Mouse (Mus musculus): ENCODE results near the gene Speer4f2.
"Not testable (repeated sequence)": the region's sequence is repeated elsewhere in the genome, so short reads cannot be mapped to it uniquely, and the experiment has no call there.

The Speer4f2 gene

DNA sequence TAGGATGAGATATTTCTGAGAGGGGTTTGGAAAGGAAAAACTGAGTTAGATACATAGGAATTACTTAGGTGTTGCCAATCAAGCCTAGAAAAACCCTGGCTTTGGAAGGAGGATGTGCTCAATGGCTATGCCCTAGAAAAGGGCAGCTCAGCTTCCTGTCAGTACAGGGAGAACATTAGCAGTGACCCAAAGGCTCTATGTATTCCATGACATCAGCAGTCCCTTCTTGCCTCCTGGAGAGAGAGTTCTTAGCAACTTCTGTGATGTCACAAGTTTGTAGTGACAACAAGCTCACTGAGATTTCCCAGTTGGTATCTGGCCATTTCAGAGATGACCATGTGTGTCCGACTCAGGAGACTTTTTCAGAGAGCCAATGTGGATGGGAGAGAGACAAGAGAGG, at the start of gene Speer4f2:
TSS of gene Speer4f2 (plus strand) at position 301 of the 400 bp plus-strand sequence.
- not testable (repeated sequence) for ATAC-seq (ENCODE audit: insufficient number of reproducible peaks, low FRiP score, low TSS enrichment)

GRCm38 (mm10) chr5:17328946-17329566, 43.9 kb upstream of the Speer4f2 start:
- ATAC-seq (ENCODE audit: insufficient number of reproducible peaks, low FRiP score, low TSS enrichment): no peak

DNA sequence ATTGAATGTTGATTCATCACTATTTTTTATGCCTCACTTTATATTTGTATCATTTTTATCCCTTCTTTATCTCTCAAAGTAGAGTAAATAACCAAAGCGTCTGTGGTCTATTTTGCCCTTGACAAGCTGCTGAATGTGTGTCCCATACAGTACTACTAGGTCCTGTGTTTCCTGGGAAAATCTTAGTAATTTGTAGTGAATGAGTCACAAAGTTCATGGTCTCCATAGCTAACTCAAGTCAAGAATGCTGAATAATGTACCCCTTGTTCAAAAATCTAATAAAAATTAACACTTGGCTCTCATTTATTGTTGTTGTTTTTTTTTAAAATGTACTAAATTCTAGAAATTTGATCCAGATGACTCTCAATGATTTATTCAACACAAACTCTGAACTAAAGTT, 38.1 kb upstream of the Speer4f2 start:
- ATAC-seq (ENCODE audit: insufficient number of reproducible peaks, low FRiP score, low TSS enrichment): no peak

- not testable (repeated sequence) for ATAC-seq (ENCODE audit: insufficient number of reproducible peaks, low FRiP score, low TSS enrichment)
Observed at GRCm38 (mm10) chr5:17345741-17346140, 27.2 kb upstream of the Speer4f2 start.

DNA sequence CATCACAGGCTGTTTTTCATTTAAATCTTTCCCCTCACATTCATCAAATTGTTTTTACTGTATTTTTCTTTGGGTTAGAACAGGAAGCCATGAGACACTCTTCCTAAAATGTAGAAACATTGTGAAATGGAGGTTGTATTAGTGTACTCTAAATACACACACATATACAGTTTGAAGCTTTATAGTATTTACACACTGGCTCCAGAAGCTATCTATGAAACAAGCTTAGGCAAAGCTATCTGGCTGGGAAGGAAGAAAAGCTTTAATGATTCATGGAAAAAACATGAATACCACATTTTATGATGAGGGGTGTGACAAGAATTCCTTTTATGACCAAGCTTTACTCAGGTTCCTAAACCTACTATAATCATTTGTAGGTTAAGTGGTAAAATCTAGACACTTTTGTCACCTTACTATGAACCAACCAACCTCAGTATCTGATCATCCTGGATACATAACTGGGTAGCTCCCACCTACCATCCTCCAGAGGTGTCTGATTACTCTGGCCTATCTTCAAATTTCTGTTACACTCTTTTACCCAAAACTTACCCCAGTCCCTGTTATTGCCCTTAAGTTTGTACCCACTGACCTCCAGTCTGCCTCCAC, 13.5 kb upstream of the Speer4f2 start:
- no peak for ATAC-seq (ENCODE audit: insufficient number of reproducible peaks, low FRiP score, low TSS enrichment)

DNA sequence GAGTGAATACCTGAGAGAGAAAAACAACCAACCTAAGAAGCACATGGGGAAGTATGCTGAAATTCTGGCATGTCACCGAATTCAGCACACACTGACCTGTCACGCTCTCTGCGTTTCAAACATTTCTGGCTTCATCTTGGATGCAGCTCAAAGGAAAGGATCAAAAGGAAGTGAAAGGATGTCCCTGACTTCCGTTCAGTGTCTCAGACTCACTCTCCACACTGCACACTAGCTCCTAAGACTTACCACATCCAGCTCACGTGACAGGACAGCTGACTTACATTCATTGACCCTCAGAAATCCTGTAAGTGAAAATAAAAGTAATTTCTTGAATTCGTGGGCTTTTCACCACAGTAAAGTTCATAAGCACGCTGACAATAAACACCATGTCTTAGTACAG, 16.9 kb downstream of the Speer4f2 start:
- no peak for ATAC-seq (ENCODE audit: insufficient number of reproducible peaks, low FRiP score, low TSS enrichment)

DNA sequence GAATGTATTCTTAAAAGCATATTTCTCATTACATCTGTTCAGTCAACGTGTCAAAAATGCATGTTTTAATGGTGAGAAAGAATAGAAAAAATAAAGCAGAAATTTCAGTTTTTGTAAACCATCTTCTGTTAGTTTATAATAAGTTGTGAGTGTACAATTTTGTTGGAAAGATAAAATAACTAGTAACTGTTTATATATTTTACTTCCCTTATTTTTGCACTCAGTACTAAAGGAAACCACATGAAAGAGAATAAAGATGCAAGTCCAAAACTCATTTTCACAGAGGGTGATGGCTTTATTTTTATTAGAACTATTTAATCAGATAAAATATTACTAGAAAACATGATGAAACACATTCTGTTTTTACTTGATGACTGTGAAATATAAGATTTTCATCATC, 18.2 kb downstream of the Speer4f2 start:
- ATAC-seq (ENCODE audit: insufficient number of reproducible peaks, low FRiP score, low TSS enrichment): no peak

GRCm38 (mm10) chr5:17400571-17400970, 27.6 kb downstream of the Speer4f2 start:
- ATAC-seq (ENCODE audit: insufficient number of reproducible peaks, low FRiP score, low TSS enrichment): no peak

GRCm38 (mm10) chr5:17401206-17402077, 28.5 kb downstream of the Speer4f2 start:
- no peak for ATAC-seq (ENCODE audit: insufficient number of reproducible peaks, low FRiP score, low TSS enrichment)

DNA sequence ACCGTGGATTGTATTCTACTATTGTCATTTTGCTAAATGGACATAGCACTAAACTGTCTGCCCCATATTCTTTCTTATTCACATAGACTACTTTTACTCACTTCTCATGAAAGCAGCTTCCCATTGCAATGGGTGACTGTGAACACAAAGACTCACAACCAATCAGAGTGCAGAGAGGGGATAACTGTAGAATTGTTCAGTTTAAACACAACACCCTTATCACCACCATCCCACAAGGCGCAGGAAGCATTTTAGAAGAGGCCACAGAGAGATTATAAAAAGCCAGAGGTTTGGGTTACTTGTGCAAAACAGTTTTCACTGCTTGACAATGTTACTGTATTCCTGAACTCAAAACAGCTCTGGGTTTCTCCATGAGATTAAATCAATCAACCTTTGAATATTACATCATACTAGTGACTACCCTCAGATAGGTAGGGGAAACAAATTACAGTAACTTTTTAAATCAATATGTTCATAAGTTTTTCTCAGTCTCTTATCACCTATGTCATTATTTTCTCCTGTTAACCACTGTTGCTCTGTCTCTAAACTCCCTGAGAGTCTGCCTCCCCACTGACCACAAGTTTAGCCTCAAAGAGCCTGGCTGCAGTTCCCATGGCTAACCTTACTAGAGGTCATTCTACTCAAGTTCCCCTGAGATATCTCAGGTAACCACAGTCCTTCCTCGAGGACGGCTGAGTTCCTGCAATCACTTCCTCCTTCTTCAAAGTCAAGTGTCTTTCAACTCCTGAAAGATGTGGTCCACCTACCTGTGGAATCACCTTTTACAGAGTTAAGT, 29.5 kb downstream of the Speer4f2 start:
- ATAC-seq (ENCODE audit: insufficient number of reproducible peaks, low FRiP score, low TSS enrichment): no peak

DNA sequence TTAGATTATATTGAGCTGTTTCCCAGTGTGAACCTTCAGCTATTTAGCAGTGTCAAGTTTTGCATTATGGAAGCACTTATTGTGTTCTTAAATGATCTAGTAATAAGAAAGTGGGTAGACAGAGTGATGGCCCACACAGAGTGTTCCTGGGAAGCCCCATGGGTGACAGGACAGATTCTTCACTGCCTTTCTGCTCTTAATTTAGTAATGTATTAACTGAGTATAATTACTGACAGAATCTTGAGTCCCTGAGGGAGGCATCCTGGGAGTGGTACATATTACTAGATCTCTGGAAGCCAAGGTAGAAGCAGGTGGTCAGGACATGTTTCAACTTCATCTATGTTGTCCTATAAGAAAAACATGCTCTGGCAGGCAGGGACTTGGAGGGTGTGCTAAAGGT, 30.6 kb downstream of the Speer4f2 start:
- ATAC-seq (ENCODE audit: insufficient number of reproducible peaks, low FRiP score, low TSS enrichment): no peak

GRCm38 (mm10) chr5:17408924-17409660, 36.1 kb downstream of the Speer4f2 start:
- ATAC-seq (ENCODE audit: insufficient number of reproducible peaks, low FRiP score, low TSS enrichment): no peak

- no peak for ATAC-seq (ENCODE audit: insufficient number of reproducible peaks, low FRiP score, low TSS enrichment)
Observed at GRCm38 (mm10) chr5:17417201-17417600, 44.2 kb downstream of the Speer4f2 start.

DNA sequence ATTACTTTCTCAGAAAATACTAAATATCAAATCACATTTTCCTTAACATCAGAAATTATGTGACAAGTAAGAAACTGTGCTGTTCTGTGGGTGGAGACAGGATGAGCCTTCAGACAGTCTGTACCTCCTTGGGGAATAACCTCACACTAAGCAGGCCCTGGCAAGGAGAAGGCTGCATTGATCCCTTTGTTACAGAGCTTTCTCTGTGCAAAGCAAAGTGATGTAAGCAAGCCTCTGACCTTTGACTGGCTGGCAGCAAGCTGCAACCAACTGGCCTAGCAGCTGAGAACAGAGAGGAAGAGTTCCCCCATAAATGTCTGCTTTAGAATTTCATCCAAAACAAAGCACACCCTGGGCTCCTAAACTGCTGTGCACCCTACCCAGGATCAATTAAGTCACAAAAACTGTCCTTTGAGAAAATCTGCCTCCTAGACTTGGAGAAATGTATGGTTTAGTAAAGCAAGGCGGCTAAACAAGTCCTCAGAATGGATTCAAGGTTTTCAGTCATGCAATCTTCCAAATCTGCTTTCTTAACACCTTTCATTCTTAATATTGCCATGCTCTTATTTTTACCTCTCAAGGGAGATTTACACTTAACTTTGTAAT, 46.3 kb downstream of the Speer4f2 start:
- ATAC-seq (ENCODE audit: insufficient number of reproducible peaks, low FRiP score, low TSS enrichment): no peak

- ATAC-seq (ENCODE audit: insufficient number of reproducible peaks, low FRiP score, low TSS enrichment): no peak
Observed at GRCm38 (mm10) chr5:17419921-17420320, 46.9 kb downstream of the Speer4f2 start.

DNA sequence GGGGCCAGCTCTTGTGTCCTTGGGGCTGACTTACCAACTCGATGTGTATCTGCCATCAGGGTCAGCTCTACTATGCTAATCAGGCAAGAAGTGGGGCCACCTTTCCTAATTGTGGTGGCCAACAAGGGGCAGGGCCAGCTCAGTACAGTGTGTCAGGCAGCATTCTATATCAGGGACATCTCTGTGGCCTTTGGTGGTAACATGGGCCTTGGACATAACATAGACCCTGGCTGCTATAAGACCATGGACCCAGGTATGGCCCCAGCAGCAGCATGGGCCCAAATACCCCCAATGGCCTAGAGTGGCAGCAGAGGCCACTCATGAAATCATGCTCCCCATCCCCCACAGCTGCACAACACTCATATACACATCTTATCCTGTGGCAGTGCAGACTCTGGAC, 49.2 kb downstream of the Speer4f2 start:
- no peak for ATAC-seq (ENCODE audit: insufficient number of reproducible peaks, low FRiP score, low TSS enrichment)

DNA sequence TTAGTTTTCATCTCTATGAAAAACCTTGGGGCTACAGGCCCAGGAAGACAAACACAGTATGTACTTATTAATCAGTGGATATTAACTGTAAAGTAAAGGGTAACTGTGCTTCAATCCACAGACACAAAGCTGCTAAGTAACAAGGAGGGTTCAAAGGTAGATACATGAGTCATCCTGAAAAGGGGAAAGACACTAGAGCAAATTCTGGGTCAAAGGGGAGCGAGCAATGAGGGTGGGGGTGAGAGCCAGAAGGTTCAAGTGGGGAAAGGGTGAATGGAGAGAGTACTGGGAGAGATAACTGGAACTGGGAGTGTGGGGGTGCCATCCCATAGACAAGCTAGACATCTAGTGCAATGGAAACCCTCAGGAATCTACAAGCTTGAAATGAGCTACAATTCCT, 54.0 kb downstream of the Speer4f2 start:
- no peak for ATAC-seq (ENCODE audit: insufficient number of reproducible peaks, low FRiP score, low TSS enrichment)
